Mouse (Mus musculus) neutrophil, adult 59 days (primary cell): Measurements from ENCODE around the gene Cplane1. TPM values are rescaled to one million over a fixed set of nuclear protein-coding genes. Genes with fewer than 3 reads are reported as not detected.

ENCODE experiments used
- total RNA-seq, 2 experiments: library from RNA; stranded (reverse); gene quantifications; 1 replicate in 1 of 2; 2 replicates in 1 of 2; pipeline ENCODE4 v1.2.4; 2023

The Cplane1 gene
- total RNA-seq, result 1 to 10 TPM; 6.0 to 7.3 TPM

DNA sequence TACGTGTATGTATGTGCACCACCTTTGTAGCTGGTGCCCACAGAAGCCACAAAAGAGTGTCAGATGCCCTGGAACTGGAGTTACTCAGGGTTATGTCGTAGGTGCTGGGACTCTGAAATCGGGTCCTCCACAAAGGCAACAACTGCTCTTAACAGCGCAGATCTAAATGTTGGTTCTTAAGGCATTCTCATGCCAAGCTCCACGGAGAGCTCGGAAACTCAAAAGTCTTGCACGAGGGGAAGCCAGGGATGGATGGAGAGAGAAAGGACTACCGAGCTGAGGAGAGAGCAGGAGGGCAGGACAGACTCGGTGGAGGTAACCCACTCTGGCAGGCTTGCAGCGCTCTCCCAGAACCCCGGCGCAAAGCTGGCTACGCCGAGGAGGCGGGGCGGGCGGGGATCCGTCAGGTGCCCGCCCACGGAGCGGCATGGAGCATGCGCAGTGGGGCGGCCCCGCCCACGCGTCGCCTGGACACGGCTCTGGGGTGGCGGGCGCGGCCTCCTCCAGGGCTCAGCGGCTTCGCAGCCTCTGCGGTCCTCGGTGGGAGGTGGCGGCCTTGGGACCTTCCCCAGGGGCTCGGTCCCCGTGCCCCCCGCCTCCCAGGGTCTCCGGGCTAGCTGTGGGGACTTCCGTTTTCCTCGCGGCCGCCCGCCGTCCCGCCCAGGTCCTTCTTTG is at the start of gene Cplane1:
TSS of gene Cplane1 (plus strand) at position 516 of the 675 bp plus-strand sequence.

Other genes starting within 250 kb of the Cplane1 start
- 10 to 100 TPM; 17.5 to 20.6 TPM for gene Wdr70, start 69.9 kb upstream of the Cplane1 start, total RNA-seq
- gene Nup155, start 59.8 kb upstream of the Cplane1 start, total RNA-seq, result 10 to 100 TPM; 19.0 to 25.0 TPM